Mouse (Mus musculus): ENCODE data around the gene Mogs.

Mogs gene

GRCm38 (mm10) chr6:83098411-83098810 lies 16.9 kb upstream of the Mogs start:
- DNase-seq: no peak

- DNase-seq: peak; percentile 92
Measured at GRCm38 (mm10) chr6:83101316-83101687, 14.0 kb upstream of the Mogs start, which contains the start of the genes Ccdc142 and Gm42688. Ccdc142 (plus strand) TSS chr6:83101601. Gm42688 (plus strand) TSS chr6:83101617.

- DNase-seq: peak; percentile 59
Measured at GRCm38 (mm10) chr6:83101688-83102556, 13.4 kb upstream of the Mogs start.

GRCm38 (mm10) chr6:83103130-83103650 lies 12.1 kb upstream of the Mogs start:
- no peak for DNase-seq

- no peak for DNase-seq
Measured at GRCm38 (mm10) chr6:83104158-83104557, 11.1 kb upstream of the Mogs start.

- peak; percentile 63 for DNase-seq
Measured at GRCm38 (mm10) chr6:83107566-83108400, 7.5 kb upstream of the Mogs start.

- peak; percentile 81 for DNase-seq
Measured at GRCm38 (mm10) chr6:83108762-83109668, 6.3 kb upstream of the Mogs start, which contains the start of gene Mrpl53. Mrpl53 (plus strand) TSS chr6:83109040.

- no peak for DNase-seq
Measured at GRCm38 (mm10) chr6:83111510-83112136, 3.7 kb upstream of the Mogs start.

- no peak for DNase-seq
Measured at GRCm38 (mm10) chr6:83115682-83116372, 531 bp downstream of the Mogs start.

GRCm38 (mm10) chr6:83116373-83117164 lies 1.3 kb downstream of the Mogs start:
- no peak for DNase-seq

- DNase-seq: no peak
Measured at GRCm38 (mm10) chr6:83117165-83117438, 1.8 kb downstream of the Mogs start.

GRCm38 (mm10) chr6:83117616-83118015 lies 2.3 kb downstream of the Mogs start:
- DNase-seq: no peak

GRCm38 (mm10) chr6:83118369-83118768 lies 3.1 kb downstream of the Mogs start:
- no peak for DNase-seq

GRCm38 (mm10) chr6:83118825-83119733 lies 3.8 kb downstream of the Mogs start:
- DNase-seq: no peak

GRCm38 (mm10) chr6:83119734-83120051 lies 4.4 kb downstream of the Mogs start:
- DNase-seq: no peak

- peak; percentile 99 for DNase-seq
Measured at GRCm38 (mm10) chr6:83120930-83121862, 5.9 kb downstream of the Mogs start, which contains the start of gene Wbp1. Wbp1 (minus strand) TSS chr6:83121559.

GRCm38 (mm10) chr6:83121863-83122710 lies 6.8 kb downstream of the Mogs start:
- no peak for DNase-seq

All from right cerebral cortex, adult 18-20 months (tissue).